Mouse (Mus musculus): ENCODE measurements around the gene Mettl6.

Gene Mettl6

DNA sequence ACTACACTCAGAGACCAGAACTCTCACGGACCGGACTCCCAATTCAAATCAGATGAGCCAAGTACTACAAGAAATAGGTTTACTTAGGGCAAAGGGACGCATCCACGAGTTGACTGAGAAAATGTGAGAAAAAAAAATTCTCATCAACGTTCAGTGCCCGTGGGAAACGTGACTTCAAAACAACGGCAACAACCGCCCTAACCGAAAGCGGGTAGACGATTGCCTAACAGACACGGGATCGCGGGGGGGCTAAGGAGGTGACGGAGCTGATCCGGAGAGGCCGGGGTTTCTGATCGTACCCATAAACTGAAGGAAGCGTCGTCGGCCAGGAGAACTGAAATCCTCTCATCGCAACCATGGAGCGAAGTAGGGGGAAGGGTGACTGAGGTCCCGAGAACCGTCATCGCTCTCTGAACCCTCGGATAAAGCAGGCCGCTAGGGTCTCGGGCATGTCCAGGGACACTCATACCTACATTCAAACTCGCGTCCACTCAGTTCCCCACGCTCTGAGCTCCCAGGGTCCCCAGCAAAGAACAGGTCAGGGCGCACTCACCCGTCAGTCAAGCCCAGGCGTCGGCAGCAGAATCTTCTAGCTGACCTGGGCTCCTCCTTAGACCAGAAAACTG, 378 bp downstream of the Mettl6 start, which contains the start of gene Eaf1:
Eaf1 (plus strand) TSS at position 51 of the 626 bp plus-strand sequence.
- H3K9me3 ChIP-seq (ENCODE audit: low read length), result no peaks in the 10 kb centered on the region
- peaks cover 56% of the 10 kb centered on the region for H3K4me1 ChIP-seq (replicated peaks; ENCODE audit: low read depth, low read length)
- peaks cover 67% of the 10 kb centered on the region for H3K36me3 ChIP-seq (ENCODE audit: insufficient read depth, low read length)
- H3K4me3 ChIP-seq (replicated peaks; ENCODE audit: low read length), result peak within 1 kb of the TSS; percentile 96
- H3K27me3 ChIP-seq (ENCODE audit: insufficient read depth, low read length), result no peaks in the 10 kb centered on the region
- TF ChIP-seq NANOG (IDR thresholded peaks at IDR 0.05; ENCODE audit: borderline replicate concordance, low read length) (no peak), CTCF (conservative IDR thresholded peaks at IDR 0.05; ENCODE audit: low read length) (no peak), POU5F1 (IDR thresholded peaks at IDR 0.05; ENCODE audit: borderline replicate concordance, low read length) (no peak)

DNA sequence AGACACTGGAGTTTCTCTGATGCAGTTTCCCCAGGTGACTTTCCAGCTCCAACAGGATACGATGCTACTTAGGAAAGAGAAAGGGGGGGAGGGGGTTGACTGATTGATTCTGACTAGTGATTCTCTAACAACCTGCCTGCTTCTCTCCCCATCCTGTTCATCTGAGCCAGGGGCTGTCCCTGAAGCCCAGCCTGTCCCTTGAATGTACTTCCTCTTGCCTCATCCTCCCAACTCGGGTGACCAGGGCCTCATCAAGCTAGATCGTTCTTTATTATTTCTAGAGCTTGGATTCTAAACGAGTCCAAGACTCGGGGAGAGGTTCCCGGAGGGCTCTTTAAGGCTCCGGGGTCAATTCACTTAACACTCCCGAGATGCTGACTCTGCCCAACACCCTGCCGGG, 939 bp downstream of the Mettl6 start:
- TF ChIP-seq NANOG (IDR thresholded peaks at IDR 0.05; ENCODE audit: borderline replicate concordance, low read length) (no peak), POU5F1 (IDR thresholded peaks at IDR 0.05; ENCODE audit: borderline replicate concordance, low read length) (no peak), CTCF (conservative IDR thresholded peaks at IDR 0.05; ENCODE audit: low read length) (no peak)
- no peaks in the 10 kb centered on the region for H3K27me3 ChIP-seq (ENCODE audit: insufficient read depth, low read length)

DNA sequence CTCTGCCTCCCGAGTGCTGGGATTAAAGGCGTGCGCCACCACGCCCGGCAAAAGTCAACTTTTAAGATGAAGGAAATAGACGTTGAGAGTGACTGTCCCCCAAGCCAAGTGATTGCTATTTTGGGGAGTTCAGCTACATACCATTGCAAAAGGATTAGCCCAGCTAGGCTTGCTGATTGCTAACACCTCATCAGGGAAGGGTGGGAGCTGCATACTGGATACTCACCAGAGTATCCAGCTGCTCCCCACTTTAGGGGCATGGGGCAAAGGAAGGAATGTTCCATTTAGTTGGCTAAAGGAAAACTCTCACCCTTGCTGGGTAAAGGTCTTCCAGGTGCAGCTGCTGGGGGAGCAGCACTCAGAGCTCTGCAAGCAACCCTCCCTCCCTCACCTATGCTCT, 6.8 kb downstream of the Mettl6 start:
- TF ChIP-seq NANOG (IDR thresholded peaks at IDR 0.05; ENCODE audit: borderline replicate concordance, low read length) (no peak), CTCF (conservative IDR thresholded peaks at IDR 0.05; ENCODE audit: low read length) (no peak), POU5F1 (IDR thresholded peaks at IDR 0.05; ENCODE audit: borderline replicate concordance, low read length) (no peak)
- Histone ChIP-seq H3K9me3 (ENCODE audit: low read length) (no peaks in the 10 kb centered on the region), H3K4me3 (replicated peaks; ENCODE audit: low read length) (no peak overlapping the region), H3K27me3 (ENCODE audit: insufficient read depth, low read length) (no peaks in the 10 kb centered on the region), H3K36me3 (ENCODE audit: insufficient read depth, low read length) (peaks cover 96% of the 10 kb centered on the region), H3K4me1 (replicated peaks; ENCODE audit: low read depth, low read length) (peaks cover 17% of the 10 kb centered on the region)

More for the DNA sequence above, 939 bp downstream of the Mettl6 start:
- Histone ChIP-seq H3K9me3 (ENCODE audit: low read length) (no peaks in the 10 kb centered on the region), H3K4me1 (replicated peaks; ENCODE audit: low read depth, low read length) (peaks cover 50% of the 10 kb centered on the region), H3K36me3 (ENCODE audit: insufficient read depth, low read length) (peaks cover 68% of the 10 kb centered on the region), H3K4me3 (replicated peaks; ENCODE audit: low read length) (peak overlapping the region; percentile 96)

DNA sequence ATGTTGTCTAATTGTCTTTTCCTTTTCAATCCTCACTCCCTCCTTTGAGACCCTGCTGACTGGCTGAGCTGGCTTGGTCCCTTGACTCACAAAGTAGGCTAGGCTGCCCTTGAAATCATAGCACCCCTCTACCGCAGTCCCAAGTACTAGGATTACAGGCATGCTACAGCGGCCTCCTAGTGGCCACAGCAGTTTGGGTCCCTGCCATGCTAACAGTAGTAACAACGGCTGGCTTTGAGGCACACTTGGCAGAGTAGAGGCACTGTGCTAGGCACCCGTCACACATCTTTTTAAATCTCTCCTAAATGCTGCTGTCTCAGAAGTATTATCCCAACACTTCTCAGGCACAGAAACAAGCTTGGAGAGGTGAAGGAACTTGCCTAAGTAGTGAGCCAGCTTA, 8.4 kb downstream of the Mettl6 start:
- Histone ChIP-seq H3K9me3 (ENCODE audit: low read length) (no peaks in the 10 kb centered on the region), H3K4me3 (replicated peaks; ENCODE audit: low read length) (no peak overlapping the region), H3K36me3 (ENCODE audit: insufficient read depth, low read length) (peaks cover 97% of the 10 kb centered on the region), H3K4me1 (replicated peaks; ENCODE audit: low read depth, low read length) (peaks cover 15% of the 10 kb centered on the region), H3K27me3 (ENCODE audit: insufficient read depth, low read length) (no peaks in the 10 kb centered on the region)
- TF ChIP-seq POU5F1 (IDR thresholded peaks at IDR 0.05; ENCODE audit: borderline replicate concordance, low read length) (no peak), CTCF (conservative IDR thresholded peaks at IDR 0.05; ENCODE audit: low read length) (no peak), NANOG (IDR thresholded peaks at IDR 0.05; ENCODE audit: borderline replicate concordance, low read length) (no peak)

DNA sequence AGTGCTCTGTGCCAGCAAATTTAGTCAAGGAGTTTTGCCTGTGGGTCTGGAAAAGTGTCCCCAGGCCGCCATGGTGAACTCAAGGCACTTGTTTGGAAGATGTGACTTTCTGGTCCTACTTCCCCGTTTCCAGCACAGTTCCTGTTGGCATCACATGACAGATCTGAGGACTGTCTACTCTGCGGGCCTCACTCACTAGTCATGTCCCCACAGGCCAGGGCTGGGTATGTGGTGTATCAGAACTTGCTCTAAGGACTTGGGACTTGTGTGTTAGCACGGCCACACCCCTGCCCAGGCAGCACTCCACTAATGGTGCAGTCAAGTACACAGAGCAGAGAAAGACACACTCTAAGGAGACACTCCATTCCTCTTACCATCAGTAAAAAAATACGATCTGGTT, 12.4 kb downstream of the Mettl6 start:
- Histone ChIP-seq H3K27me3 (ENCODE audit: insufficient read depth, low read length) (no peaks in the 10 kb centered on the region), H3K4me3 (replicated peaks; ENCODE audit: low read length) (no peak overlapping the region), H3K36me3 (ENCODE audit: insufficient read depth, low read length) (peaks cover 94% of the 10 kb centered on the region), H3K9me3 (ENCODE audit: low read length) (no peaks in the 10 kb centered on the region), H3K4me1 (replicated peaks; ENCODE audit: low read depth, low read length) (peaks cover 11% of the 10 kb centered on the region)
- TF ChIP-seq CTCF (conservative IDR thresholded peaks at IDR 0.05; ENCODE audit: low read length) (no peak), POU5F1 (IDR thresholded peaks at IDR 0.05; ENCODE audit: borderline replicate concordance, low read length) (no peak), NANOG (IDR thresholded peaks at IDR 0.05; ENCODE audit: borderline replicate concordance, low read length) (no peak)

DNA sequence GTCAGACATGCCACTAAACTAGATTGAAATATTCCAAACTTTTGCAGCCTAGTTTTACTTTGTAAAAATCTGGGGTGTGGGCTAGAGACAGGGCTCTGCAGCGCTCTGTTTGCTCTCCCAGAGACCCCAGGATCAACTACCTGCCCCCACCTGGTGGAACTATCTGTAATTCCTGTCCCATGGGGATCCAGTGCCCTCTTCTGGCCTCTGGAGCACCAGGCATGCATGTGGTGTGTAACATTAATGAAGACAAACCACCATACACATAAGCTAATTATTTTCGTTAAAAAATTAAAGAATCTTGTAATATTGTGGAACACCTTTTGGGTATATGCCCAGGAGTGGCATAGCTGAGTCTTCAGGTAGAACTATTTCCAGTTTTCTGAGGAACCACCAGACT, 21.5 kb downstream of the Mettl6 start:
- H3K4me1 ChIP-seq (replicated peaks; ENCODE audit: low read depth, low read length), result no peaks in the 10 kb centered on the region; the same call in 1 of the 2 replicates
- TF ChIP-seq CTCF (conservative IDR thresholded peaks at IDR 0.05; ENCODE audit: low read length), result peak; percentile 28
- no peak for TF ChIP-seq POU5F1 (IDR thresholded peaks at IDR 0.05; ENCODE audit: borderline replicate concordance, low read length)
- H3K36me3 ChIP-seq (ENCODE audit: insufficient read depth, low read length), result peaks cover 4% of the 10 kb centered on the region
- no peaks in the 10 kb centered on the region for H3K9me3 ChIP-seq (ENCODE audit: low read length)
- H3K4me3 ChIP-seq (replicated peaks; ENCODE audit: low read length), result no peak overlapping the region
- H3K27me3 ChIP-seq (ENCODE audit: insufficient read depth, low read length), result no peaks in the 10 kb centered on the region

DNA sequence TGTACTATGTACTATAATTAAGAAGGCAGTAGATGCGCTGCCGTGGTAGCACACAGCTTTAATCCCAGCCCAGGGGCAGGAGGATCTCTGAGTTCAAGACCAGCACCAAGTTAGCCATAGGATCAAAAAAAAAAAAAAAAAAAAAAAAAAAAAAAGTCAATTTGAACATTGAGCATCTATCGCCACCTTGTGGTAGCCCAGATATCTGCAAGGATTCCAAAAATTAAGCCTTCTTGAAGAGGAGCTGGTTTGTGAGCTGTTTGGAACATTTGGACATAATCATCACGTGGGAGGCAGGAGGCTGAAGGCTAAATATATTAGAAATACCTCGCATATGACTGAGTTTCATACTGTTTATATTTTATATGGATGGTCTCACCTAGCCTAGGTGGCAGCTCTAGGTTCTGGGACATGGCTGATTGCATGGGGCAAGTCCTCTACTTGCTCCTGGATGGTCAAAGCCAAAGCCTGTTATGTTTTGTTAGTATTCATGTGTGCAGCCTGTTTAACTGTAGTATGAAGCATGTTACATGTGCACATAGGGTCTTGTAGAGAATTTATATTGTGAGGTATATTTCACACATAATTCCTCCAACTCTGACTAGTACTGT, 22.3 kb downstream of the Mettl6 start:
- Histone ChIP-seq H3K27me3 (ENCODE audit: insufficient read depth, low read length) (no peaks in the 10 kb centered on the region), H3K36me3 (ENCODE audit: insufficient read depth, low read length) (no peaks in the 10 kb centered on the region), H3K4me3 (replicated peaks; ENCODE audit: low read length) (no peak overlapping the region), H3K9me3 (ENCODE audit: low read length) (no peaks in the 10 kb centered on the region), H3K4me1 (replicated peaks; ENCODE audit: low read depth, low read length) (no peaks in the 10 kb centered on the region; the same call in 1 of the 2 replicates)
- TF ChIP-seq POU5F1 (IDR thresholded peaks at IDR 0.05; ENCODE audit: borderline replicate concordance, low read length) (no peak), NANOG (IDR thresholded peaks at IDR 0.05; ENCODE audit: borderline replicate concordance, low read length) (no peak), CTCF (conservative IDR thresholded peaks at IDR 0.05; ENCODE audit: low read length) (peak; percentile 60)

DNA sequence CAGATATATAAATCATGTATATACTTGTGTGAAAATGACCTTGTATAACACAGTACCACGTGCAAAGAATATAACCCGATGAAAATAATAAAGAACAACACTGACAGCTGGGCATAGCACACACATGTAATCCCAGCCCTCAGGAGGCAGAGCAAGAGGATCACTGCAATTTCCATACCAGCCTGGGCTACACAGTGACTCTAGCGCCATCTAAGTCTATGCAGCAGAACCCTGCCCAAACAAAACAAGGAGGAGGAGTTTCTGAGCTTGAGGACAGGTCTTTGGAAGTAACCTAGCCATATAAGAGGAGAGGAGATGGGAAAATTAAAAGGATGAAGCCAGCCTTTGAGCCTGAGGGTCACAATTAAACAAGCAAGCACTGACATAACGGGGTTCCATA, 25.1 kb downstream of the Mettl6 start:
- Histone ChIP-seq H3K4me1 (replicated peaks; ENCODE audit: low read depth, low read length) (no peaks in the 10 kb centered on the region; the same call in 1 of the 2 replicates), H3K9me3 (ENCODE audit: low read length) (no peaks in the 10 kb centered on the region), H3K4me3 (replicated peaks; ENCODE audit: low read length) (no peak overlapping the region), H3K27me3 (ENCODE audit: insufficient read depth, low read length) (no peaks in the 10 kb centered on the region), H3K36me3 (ENCODE audit: insufficient read depth, low read length) (no peaks in the 10 kb centered on the region)
- TF ChIP-seq NANOG (IDR thresholded peaks at IDR 0.05; ENCODE audit: borderline replicate concordance, low read length) (no peak), POU5F1 (IDR thresholded peaks at IDR 0.05; ENCODE audit: borderline replicate concordance, low read length) (no peak), CTCF (conservative IDR thresholded peaks at IDR 0.05; ENCODE audit: low read length) (no peak)

Data from E14TG2a.4 (cell line).